Comparison of ENCODE assay signal across 31 mouse cellular contexts in genomic region chr3:110582766-110583165, GRCm38 (mm10).
DNase-seq lines count a peak whose midpoint lies in the region; ATAC-seq lines count a peak whose summit lies in the region.
"Had no signal": no experiment of that assay in that cellular context is flagged by ENCODE, and none has a peak within 500 bp of the region (broad histone marks: within the 10 kb centered on the region; RNA-seq: fewer than 3 reads in every experiment).

No protein-coding gene starts in this region.

- H3K4me2 ChIP-seq in kidney, embryonic 14.5 days (replicated peaks; ENCODE audit: low read depth, low read length), result no peak overlapping the region
- no peak overlapping the region for H3K4me2 ChIP-seq in midbrain, embryonic 11.5 days
- H3K4me2 ChIP-seq in midbrain, embryonic 16.5 days (ENCODE audit: low read length), result no peak overlapping the region
- H3K4me2 ChIP-seq in kidney, embryonic 16.5 days (replicated peaks; ENCODE audit: low read depth, low read length), result no peak overlapping the region
- H3K4me2 ChIP-seq: embryonic facial prominence, embryonic 15.5 days; forebrain, embryonic 12.5 days; heart, embryonic 13.5 days; hindbrain, embryonic 15.5 days; intestine, embryonic 15.5 days; limb, embryonic 15.5 days; liver, embryonic 13.5 days; neural tube, embryonic 15.5 days had no signal

- H3K9ac ChIP-seq in kidney, embryonic 14.5 days (ENCODE audit: low read depth, low read length), result no peak overlapping the region
- no peak overlapping the region for H3K9ac ChIP-seq in midbrain, embryonic 11.5 days (ENCODE audit: low read length)
- no peak overlapping the region for H3K9ac ChIP-seq in midbrain, embryonic 16.5 days (ENCODE audit: low read depth, low read length)
- H3K9ac ChIP-seq in kidney, embryonic 16.5 days (replicated peaks; ENCODE audit: low read length), result no peak overlapping the region
- H3K9ac ChIP-seq: embryonic facial prominence, embryonic 15.5 days; forebrain, embryonic 12.5 days; forebrain, postnatal 0 days; heart, embryonic 13.5 days; hindbrain, embryonic 15.5 days; intestine, embryonic 15.5 days; limb, embryonic 15.5 days; liver, embryonic 13.5 days; neural tube, embryonic 15.5 days had no signal

- ATAC-seq in kidney, embryonic 14.5 days (ENCODE audit: low FRiP score, low TSS enrichment), result no peak
- ATAC-seq in midbrain, embryonic 11.5 days (ENCODE audit: low FRiP score), result peak; percentile 30; the same call in 1 of the 2 replicates
- no peak for ATAC-seq in midbrain, embryonic 16.5 days
- ATAC-seq in kidney, embryonic 16.5 days (ENCODE audit: low FRiP score, low TSS enrichment), result no peak; the same call in 1 of the 2 replicates
- ATAC-seq: forebrain, postnatal 0 days; intestine, embryonic 15.5 days; lung, postnatal 0 days had no signal

- H3K36me3 ChIP-seq in kidney, embryonic 14.5 days (ENCODE audit: control insufficient read depth, insufficient read depth, low read length), result no peaks in the 10 kb centered on the region
- no peaks in the 10 kb centered on the region for H3K36me3 ChIP-seq in midbrain, embryonic 11.5 days (ENCODE audit: control insufficient read depth, insufficient read depth, low read length)
- no peaks in the 10 kb centered on the region for H3K36me3 ChIP-seq in midbrain, embryonic 16.5 days (ENCODE audit: control insufficient read depth, insufficient read depth, low read length)
- H3K36me3 ChIP-seq in kidney, embryonic 16.5 days (ENCODE audit: insufficient read depth, low read length), result no peaks in the 10 kb centered on the region
- H3K36me3 ChIP-seq: embryonic facial prominence, embryonic 10.5 days; embryonic facial prominence, embryonic 15.5 days; forebrain, embryonic 12.5 days; heart, embryonic 13.5 days; hindbrain, embryonic 15.5 days; intestine, embryonic 15.5 days; limb, embryonic 15.5 days; liver, embryonic 13.5 days; neural tube, embryonic 15.5 days had no signal

- H3K27me3 ChIP-seq in kidney, embryonic 14.5 days (ENCODE audit: control insufficient read depth, insufficient read depth, low read length), result no peaks in the 10 kb centered on the region
- no peaks in the 10 kb centered on the region for H3K27me3 ChIP-seq in midbrain, embryonic 11.5 days (ENCODE audit: control insufficient read depth, insufficient read depth, low read length)
- H3K27me3 ChIP-seq in midbrain, embryonic 16.5 days (ENCODE audit: control insufficient read depth, insufficient read depth, low read depth, low read length), result no peaks in the 10 kb centered on the region
- no peaks in the 10 kb centered on the region for H3K27me3 ChIP-seq in kidney, embryonic 16.5 days (ENCODE audit: insufficient read depth, low read length)
- H3K27me3 ChIP-seq: embryonic facial prominence, embryonic 15.5 days; forebrain, embryonic 12.5 days; heart, embryonic 13.5 days; hindbrain, embryonic 15.5 days; intestine, embryonic 15.5 days; limb, embryonic 15.5 days; liver, embryonic 13.5 days; megakaryocyte, embryonic 14.5 days; neural tube, embryonic 15.5 days had no signal

- no peak overlapping the region for H3K4me3 ChIP-seq in kidney, embryonic 14.5 days (ENCODE audit: low read length)
- no peak overlapping the region for H3K4me3 ChIP-seq in midbrain, embryonic 11.5 days (ENCODE audit: low read depth, low read length)
- H3K4me3 ChIP-seq in midbrain, embryonic 16.5 days (ENCODE audit: low read depth, low read length), result no peak overlapping the region
- no peak overlapping the region for H3K4me3 ChIP-seq in kidney, embryonic 16.5 days (ENCODE audit: low read length)
- H3K4me3 ChIP-seq: embryonic facial prominence, embryonic 10.5 days; embryonic facial prominence, embryonic 15.5 days; forebrain, embryonic 12.5 days; heart, embryonic 13.5 days; hindbrain, embryonic 15.5 days; intestine, embryonic 15.5 days; limb, embryonic 15.5 days; liver, embryonic 13.5 days; megakaryocyte, embryonic 14.5 days; neural tube, embryonic 15.5 days had no signal

- no peaks in the 10 kb centered on the region for H3K9me3 ChIP-seq in kidney, embryonic 14.5 days (ENCODE audit: control insufficient read depth, low read length)
- no peaks in the 10 kb centered on the region for H3K9me3 ChIP-seq in midbrain, embryonic 11.5 days (ENCODE audit: control insufficient read depth, low read length)
- H3K9me3 ChIP-seq in midbrain, embryonic 16.5 days (replicated peaks; ENCODE audit: control insufficient read depth, low read length, poor library complexity, severe bottlenecking), result no peaks in the 10 kb centered on the region
- H3K9me3 ChIP-seq in kidney, embryonic 16.5 days (ENCODE audit: low read length), result no peaks in the 10 kb centered on the region
- H3K9me3 ChIP-seq: embryonic facial prominence, embryonic 10.5 days; embryonic facial prominence, embryonic 15.5 days; forebrain, embryonic 12.5 days; heart, embryonic 13.5 days; hindbrain, embryonic 15.5 days; intestine, embryonic 15.5 days; limb, embryonic 15.5 days; liver, embryonic 13.5 days; megakaryocyte, embryonic 14.5 days; neural tube, embryonic 15.5 days had no signal

- H3K27ac ChIP-seq in kidney, embryonic 14.5 days (ENCODE audit: low read depth, low read length), result no peak overlapping the region
- H3K27ac ChIP-seq in midbrain, embryonic 11.5 days (ENCODE audit: low read depth, low read length), result no peak overlapping the region
- H3K27ac ChIP-seq in midbrain, embryonic 16.5 days (ENCODE audit: low read length), result no peak overlapping the region
- H3K27ac ChIP-seq in kidney, embryonic 16.5 days (ENCODE audit: low read length), result 0 out of 2 replicates have a peak overlapping the region, but pooled peaks have one; percentile 14
- H3K27ac ChIP-seq: embryonic facial prominence, embryonic 10.5 days; embryonic facial prominence, embryonic 15.5 days; forebrain, embryonic 12.5 days; heart, embryonic 13.5 days; hindbrain, embryonic 15.5 days; intestine, embryonic 15.5 days; limb, embryonic 15.5 days; liver, embryonic 13.5 days; neural tube, embryonic 15.5 days; stomach, postnatal 0 days had no signal

- peak; percentile 9 for DNase-seq in kidney, adult 11 months
- DNase-seq in midbrain, embryonic 11.5 days (ENCODE audit: low spot score, missing footprints), result no peak
- no peak for DNase-seq in layer of hippocampus, postnatal 14 days (ENCODE audit: low spot score in 2 of 2)
- no peak for DNase-seq in spleen, postnatal 36 days (ENCODE audit: low spot score in 2 of 2)
- DNase-seq: cerebellum, adult 8-10 months; cerebellum, postnatal 36 days; forebrain, postnatal 0 days; gastrocnemius, postnatal 10 days; heart, postnatal 10 days; liver, embryonic 13.5 days; lung, adult 18-20 months; lung, postnatal 4 days; midbrain, embryonic 14.5 days; retina, postnatal 1 day; right cerebral cortex, postnatal 14 days; thymus, adult 18-20 months; thymus, postnatal 25 days had no signal

- 49% methylated on average over 2 of the region's 2 CpGs for WGBS in kidney, embryonic 14.5 days
- WGBS in midbrain, embryonic 11.5 days, result 60% methylated on average over 2 of the region's 2 CpGs
- WGBS in midbrain, embryonic 16.5 days, result 49% methylated on average over 2 of the region's 2 CpGs
- 43% methylated on average over 2 of the region's 2 CpGs for WGBS in kidney, embryonic 16.5 days

- H3K4me1 ChIP-seq in kidney, embryonic 14.5 days (ENCODE audit: control insufficient read depth, insufficient read depth, low read length), result no peaks in the 10 kb centered on the region
- H3K4me1 ChIP-seq in midbrain, embryonic 11.5 days (ENCODE audit: control insufficient read depth, insufficient read depth, low read length), result no peaks in the 10 kb centered on the region
- H3K4me1 ChIP-seq in midbrain, embryonic 16.5 days (ENCODE audit: control insufficient read depth, insufficient read depth, low read length), result no peaks in the 10 kb centered on the region
- H3K4me1 ChIP-seq in kidney, embryonic 16.5 days (ENCODE audit: insufficient read depth, low read length), result peaks cover 2% of the 10 kb centered on the region; the same call in 1 of the 2 replicates
- H3K4me1 ChIP-seq: embryonic facial prominence, embryonic 10.5 days; embryonic facial prominence, embryonic 15.5 days; forebrain, embryonic 12.5 days; heart, embryonic 13.5 days; hindbrain, embryonic 15.5 days; intestine, embryonic 15.5 days; limb, embryonic 15.5 days; liver, embryonic 13.5 days; megakaryocyte, embryonic 14.5 days; neural tube, embryonic 15.5 days had no signal
